Mouse (Mus musculus) kidney, adult 2 months (tissue): ENCODE data around the gene Chtop. TPM values are rescaled to one million over a fixed set of nuclear protein-coding genes. Genes with fewer than 3 reads are reported as not detected.

Source experiments
- DNase-seq: peaks from one replicate; pipeline ENCODE4 v3.0.0; 2021
- H3K27ac ChIP-seq: fragments of 200-500 bp; 2 replicates; pipeline ENCODE4 v1.5.1; 2012; ENCODE audit warnings: low read depth, low read length, control low read depth, inconsistent platforms; ENCODE audit not compliant: insufficient read depth
- H3K27me3 ChIP-seq: fragments of 200-500 bp; replicated peaks from 2 replicates; pipeline ENCODE4 v1.6.1; 2012; ENCODE audit warnings: mild to moderate bottlenecking, moderate library complexity, low read length, inconsistent platforms; ENCODE audit not compliant: control insufficient read depth, insufficient read depth
- H3K36me3 ChIP-seq: fragments of 200-500 bp; 2 replicates; pipeline ENCODE4 v1.6.1; 2012; ENCODE audit warnings: mild to moderate bottlenecking, moderate library complexity, low read length, inconsistent platforms; ENCODE audit not compliant: control insufficient read depth, insufficient read depth
- H3K4me1 ChIP-seq: fragments of 200-500 bp; 2 replicates; pipeline ENCODE4 v1.6.1; 2011; ENCODE audit warnings: low read length; ENCODE audit not compliant: control insufficient read depth, insufficient read depth
- H3K4me3 ChIP-seq: fragments of 200-500 bp; 2 replicates; pipeline ENCODE4 v1.5.1; 2011; ENCODE audit warnings: mild to moderate bottlenecking, low read depth, low read length, control low read depth; ENCODE audit not compliant: insufficient read depth
- CTCF ChIP-seq: fragments of 200-500 bp; conservative IDR thresholded peaks from 2 replicates; pipeline ENCODE4 v1.5.1; 2011; ENCODE audit warnings: low read depth, mild to moderate bottlenecking, control low read depth, low read length, moderate library complexity, mixed read lengths; ENCODE audit not compliant: insufficient read depth, insufficient read length
- POLR2A ChIP-seq: fragments of 200-500 bp; IDR thresholded peaks from one replicate; pipeline ENCODE4 v1.6.1; 2011; ENCODE audit warnings: low read depth, low read length, control low read depth
- WGBS: fragments of 180-500 bp; shearing (Covaris S2); methylation state at CpG from one replicate; pipeline ENCODE4 v1.1.7; 2018; 5-methylcytosine and 5-hydroxymethylcytosine counted together
- polyA plus RNA-seq: library from polyadenylated mRNA; depleted of rRNA; stranded (reverse); fragments of >200 nt; gene quantifications from 2 replicates; pipeline ENCODE4 v1.2.3, GENCODE M21; 2012

The Chtop gene
- polyA plus RNA-seq, 1 experiment = 36.6 TPM

DNA sequence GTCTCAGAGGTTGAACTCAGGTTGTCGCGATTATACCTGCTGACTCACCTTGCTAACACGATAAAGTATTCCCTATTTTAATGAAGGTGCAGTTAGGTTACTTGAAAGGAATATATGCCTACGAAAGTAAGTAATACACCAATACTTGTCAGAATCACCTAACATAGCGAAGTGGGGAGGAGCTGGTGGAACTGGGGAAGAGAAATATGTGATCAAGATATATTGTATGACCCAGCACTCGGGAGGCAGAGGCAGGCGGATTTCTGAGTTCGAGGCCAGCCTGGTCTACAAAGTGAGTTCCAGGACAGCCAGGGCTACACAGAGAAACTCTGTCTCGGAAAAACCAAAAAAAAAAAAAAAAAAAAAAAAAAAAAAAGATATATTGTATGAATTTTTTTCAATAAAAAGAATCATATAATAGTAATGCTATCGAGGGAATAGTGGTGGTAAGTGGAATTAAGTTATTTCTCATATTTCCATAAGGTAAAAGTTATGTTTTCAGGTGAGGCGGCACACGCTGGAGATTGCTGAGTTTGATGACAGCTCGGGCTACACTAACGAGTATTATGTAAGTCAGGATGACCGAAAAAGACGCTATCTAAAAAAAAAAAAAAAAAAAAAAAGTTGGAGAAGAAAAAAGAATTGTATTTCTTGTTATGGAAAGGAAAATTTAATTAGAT is 34.0 kb downstream of the Chtop start:
- no peak for DNase-seq
- WGBS = 38% methylated on average over 16 of the region's 16 CpGs
- Histone ChIP-seq H3K4me1 (peaks cover 4% of the 10 kb centered on the region; the same call in 1 of the 2 replicates), H3K27me3 (no peaks in the 10 kb centered on the region), H3K4me3 (no peak overlapping the region), H3K36me3 (no peaks in the 10 kb centered on the region), H3K27ac (no peak overlapping the region)
- TF ChIP-seq POLR2A = no peak
- no peak for TF ChIP-seq CTCF

DNA sequence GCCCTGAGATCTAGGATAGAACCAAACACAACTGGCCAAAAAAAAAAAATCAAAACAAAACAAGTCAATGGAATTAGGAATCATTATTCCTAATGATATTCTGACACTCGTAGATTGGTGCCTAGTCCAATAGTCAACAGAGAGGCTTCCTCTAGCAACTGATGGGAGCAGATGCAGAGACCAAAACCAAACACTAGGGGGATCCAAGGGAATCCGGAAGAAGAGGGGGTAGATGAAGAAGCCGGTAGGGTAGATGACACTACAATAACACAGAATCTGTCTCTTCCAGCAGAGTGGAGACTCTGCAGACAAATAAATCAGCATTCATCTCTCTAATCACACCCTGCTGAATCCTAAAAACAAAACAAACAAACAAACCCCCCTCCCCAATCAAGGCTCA is 37.1 kb downstream of the Chtop start:
- DNase-seq = peak; percentile 72
- Histone ChIP-seq H3K36me3 (no peaks in the 10 kb centered on the region), H3K27ac (no peak overlapping the region), H3K27me3 (no peaks in the 10 kb centered on the region), H3K4me1 (peaks cover 4% of the 10 kb centered on the region; the same call in 1 of the 2 replicates), H3K4me3 (no peak overlapping the region)
- TF ChIP-seq POLR2A (no peak), CTCF (peak; percentile 44)
- WGBS = 12% methylated on average over 3 of the region's 3 CpGs

DNA sequence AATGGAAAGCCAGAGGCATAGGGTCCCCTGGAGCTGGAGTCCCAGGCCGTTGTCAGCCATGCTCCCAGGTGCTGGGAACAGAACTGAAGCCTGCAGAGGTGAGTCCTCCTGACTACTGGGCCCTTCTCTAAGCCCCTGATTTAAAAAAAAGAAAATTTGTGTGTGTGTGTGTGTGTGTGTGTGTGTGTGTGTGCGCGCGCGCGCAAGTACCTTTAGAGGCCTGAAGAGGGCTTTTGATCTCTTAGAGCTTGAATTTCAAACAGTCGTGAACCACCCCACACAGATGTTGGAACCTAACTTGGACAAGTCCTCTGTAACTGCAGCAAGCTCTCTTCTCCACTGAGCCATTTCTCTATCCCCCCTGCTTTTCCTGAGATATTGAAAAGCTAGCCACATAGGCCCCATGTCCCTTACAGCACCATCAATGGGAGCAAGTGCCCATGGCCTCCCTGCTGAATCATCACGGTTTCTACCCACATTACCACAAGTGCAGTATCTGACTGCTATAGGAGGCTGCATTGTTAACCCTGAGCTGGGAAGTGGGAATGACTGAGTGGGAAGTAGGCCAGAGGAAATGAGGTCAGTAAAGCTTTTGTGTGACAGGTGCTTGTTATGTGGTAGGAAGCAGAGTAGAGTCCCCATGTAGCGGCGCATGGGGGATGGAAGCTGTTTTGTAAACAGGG is 41.5 kb downstream of the Chtop start:
- WGBS = 96% methylated on average over 10 of the region's 10 CpGs
- TF ChIP-seq POLR2A = no peak
- no peak for TF ChIP-seq CTCF
- Histone ChIP-seq H3K4me3 (no peak overlapping the region), H3K36me3 (no peaks in the 10 kb centered on the region), H3K27me3 (no peaks in the 10 kb centered on the region), H3K4me1 (no peaks in the 10 kb centered on the region), H3K27ac (no peak overlapping the region)
- no peak for DNase-seq

DNA sequence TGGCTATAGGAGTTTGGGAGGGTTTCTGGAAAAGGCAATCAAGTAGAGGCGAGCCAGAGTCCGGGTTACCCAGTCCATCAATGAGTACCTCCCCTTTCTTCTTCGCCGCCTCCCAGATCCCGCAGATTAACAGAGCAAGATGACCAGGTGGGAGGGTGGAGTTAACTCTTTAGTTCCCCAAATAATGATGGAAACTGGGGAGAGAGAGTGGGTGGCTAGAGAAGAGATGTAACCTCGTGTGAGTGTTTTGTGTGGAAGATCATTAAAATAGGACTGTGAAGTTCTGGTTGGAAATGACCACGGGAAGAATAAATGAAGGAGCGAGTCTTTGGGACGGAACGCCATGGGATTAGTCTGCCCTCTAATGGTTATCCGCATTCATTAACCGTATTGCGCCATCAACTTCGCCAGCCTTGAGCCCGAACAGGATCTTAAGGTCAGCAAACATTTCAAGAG is 43.0 kb downstream of the Chtop start:
- WGBS = 0% methylated on average over 15 of the region's 15 CpGs
- TF ChIP-seq CTCF (peak; percentile 94), POLR2A (no peak)
- Histone ChIP-seq H3K27ac (no peak overlapping the region; the same call in 1 of the 2 replicates), H3K36me3 (no peaks in the 10 kb centered on the region), H3K4me3 (peak overlapping the region; percentile 57), H3K4me1 (no peaks in the 10 kb centered on the region), H3K27me3 (no peaks in the 10 kb centered on the region)
- DNase-seq = peak; percentile 86

DNA sequence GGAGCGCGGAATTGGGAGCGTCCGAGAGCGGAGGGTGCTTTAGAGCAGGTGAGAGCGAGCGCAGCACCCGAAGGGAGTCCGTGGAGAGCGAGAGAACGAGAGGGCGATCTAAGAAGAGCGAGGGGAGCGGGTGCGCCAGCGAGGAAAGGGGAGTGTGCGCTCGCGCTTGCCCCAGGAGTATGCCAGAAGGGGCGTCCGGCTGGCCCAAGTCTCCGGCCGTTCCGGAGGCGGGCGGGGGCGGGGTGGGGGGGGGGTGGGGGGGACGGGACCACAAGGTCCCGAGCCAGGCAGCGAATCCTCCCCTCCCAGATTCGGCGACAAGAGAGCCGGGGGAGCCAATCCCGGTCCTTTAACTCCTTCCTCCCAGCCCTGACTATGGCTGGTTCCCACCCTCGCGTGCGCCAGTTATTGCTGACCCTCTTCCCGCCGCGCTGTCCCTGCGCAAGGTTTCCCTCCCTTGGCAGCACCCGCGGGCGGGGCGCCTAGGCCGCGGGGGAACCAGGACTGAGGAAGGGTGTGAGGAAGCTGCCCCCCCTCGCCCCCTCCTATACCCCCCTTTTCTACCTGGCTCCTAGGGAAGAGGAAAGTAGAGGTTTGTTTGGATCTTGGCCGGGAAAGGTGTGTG is 43.5 kb downstream of the Chtop start, which contains the start of gene Npr1:
Gene Npr1 (minus strand): TSS at position 181 of the 625 bp plus-strand sequence.
- no peaks in the 10 kb centered on the region for H3K36me3 ChIP-seq
- H3K4me1 ChIP-seq = no peaks in the 10 kb centered on the region
- TF ChIP-seq POLR2A (peak; percentile 48), CTCF (no peak)
- WGBS = 1% methylated on average over 40 of the region's 49 CpGs
- peak within 1 kb of the TSS; percentile 82 for H3K4me3 ChIP-seq
- peak within 1 kb of the TSS; percentile 76 for H3K27ac ChIP-seq
- no peaks in the 10 kb centered on the region for H3K27me3 ChIP-seq
- DNase-seq = peak; percentile 69

DNA sequence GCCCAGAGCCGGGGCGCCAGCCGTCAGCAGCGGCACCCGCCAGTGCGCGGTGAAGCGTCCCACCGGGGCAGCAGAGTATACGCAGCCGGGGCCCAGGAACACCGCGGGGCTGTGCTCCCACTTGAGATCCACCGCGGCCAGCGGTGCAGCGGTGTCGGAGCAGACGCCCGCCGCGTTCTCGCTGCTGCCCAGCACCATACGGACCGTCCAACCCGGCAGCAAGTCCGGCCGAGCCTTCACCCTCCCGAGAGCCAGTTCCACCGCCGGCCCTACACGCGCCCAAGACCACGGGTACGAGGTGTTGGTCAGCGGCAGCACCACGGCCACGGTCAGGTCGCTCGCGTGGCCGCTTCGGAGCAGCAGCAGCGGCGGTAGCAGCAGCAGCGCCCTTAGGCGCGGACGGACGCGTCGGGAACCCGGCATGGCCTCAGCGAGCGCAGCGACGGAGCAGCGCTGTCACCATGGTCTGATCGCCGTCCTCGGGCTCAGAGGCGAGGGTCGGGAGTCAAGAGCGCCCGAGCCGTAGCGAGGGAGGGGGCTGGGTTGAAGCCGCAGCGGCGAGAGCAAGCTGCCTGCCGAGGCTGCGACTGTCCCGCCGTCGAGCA is 44.1 kb downstream of the Chtop start:
- no peak for DNase-seq
- TF ChIP-seq CTCF = no peak
- TF ChIP-seq POLR2A = no peak

DNA sequence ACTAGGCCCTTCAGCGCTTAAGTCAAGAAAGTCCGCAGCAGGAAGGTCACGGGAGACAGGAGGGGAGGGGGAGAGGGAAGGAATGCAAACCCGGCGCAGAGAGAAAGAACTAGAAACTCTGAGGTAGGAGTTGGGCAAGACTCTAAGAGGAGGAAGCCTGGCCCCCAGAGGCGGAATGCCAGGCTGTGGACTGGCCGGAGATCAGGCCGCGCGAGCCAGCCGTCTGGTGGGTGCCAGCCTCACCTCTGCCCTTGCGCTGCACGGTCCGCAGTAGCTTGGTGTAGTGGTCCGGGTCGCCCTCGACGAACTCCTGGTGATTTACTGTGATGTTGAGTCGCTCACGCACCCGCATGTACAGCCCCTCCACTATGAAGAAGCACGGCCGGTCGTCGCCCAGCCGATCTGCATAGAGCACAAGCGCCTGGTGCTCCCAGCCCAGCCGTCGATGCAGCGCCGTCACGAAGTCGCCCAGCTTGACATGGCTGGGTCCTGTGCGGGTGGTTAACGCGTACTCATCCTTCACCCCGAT is 44.7 kb downstream of the Chtop start:
- H3K4me1 ChIP-seq = no peaks in the 10 kb centered on the region
- peak overlapping the region; percentile 34 for H3K27ac ChIP-seq
- no peaks in the 10 kb centered on the region for H3K27me3 ChIP-seq
- H3K36me3 ChIP-seq = no peaks in the 10 kb centered on the region
- WGBS = 23% methylated on average over 37 of the region's 37 CpGs
- H3K4me3 ChIP-seq = peak overlapping the region; percentile 82
- DNase-seq = peak; percentile 38
- TF ChIP-seq POLR2A = no peak
- TF ChIP-seq CTCF = no peak

More for the DNA sequence above, 44.1 kb downstream of the Chtop start:
- no peaks in the 10 kb centered on the region for H3K36me3 ChIP-seq
- H3K4me1 ChIP-seq = no peaks in the 10 kb centered on the region
- WGBS = 2% methylated on average over 75 of the region's 75 CpGs
- H3K27ac ChIP-seq = peak overlapping the region; percentile 76
- H3K27me3 ChIP-seq = no peaks in the 10 kb centered on the region
- peak overlapping the region; percentile 82 for H3K4me3 ChIP-seq
